Mouse (Mus musculus): ENCODE results near the gene Ccl24.

DNA sequence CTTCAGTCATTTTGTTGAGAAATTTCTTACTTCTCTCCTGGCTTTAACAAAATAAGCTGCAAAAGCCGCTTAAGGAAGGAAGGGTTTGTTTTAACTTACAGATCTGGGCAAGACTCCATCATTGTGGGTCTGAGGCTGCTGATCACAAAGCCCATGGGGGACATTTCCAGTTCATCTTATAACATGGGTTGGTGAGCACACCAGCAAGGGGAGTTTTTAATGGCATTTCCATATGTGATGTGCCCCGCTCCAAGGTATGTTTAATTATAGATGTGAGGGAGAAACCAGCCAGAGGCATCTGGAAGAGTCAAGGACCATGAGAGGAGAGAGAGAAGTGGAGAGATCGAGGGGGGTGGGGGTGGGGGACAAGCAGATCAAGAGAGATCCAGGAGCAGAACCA, 15.2 kb downstream of the Ccl24 start:
- TF ChIP-seq CTCF (IDR thresholded peaks at IDR 0.05; ENCODE audit: low read depth) (no peak), EP300 (IDR thresholded peaks at IDR 0.05; ENCODE audit: low read depth) (no peak)
